Mouse (Mus musculus) gastrocnemius, adult 8-10 months (tissue): ENCODE data around the gene Aak1. TPM values are rescaled to one million over a fixed set of nuclear protein-coding genes. Genes with fewer than 3 reads are reported as not detected.
"Not testable (repeated sequence)": the region's sequence is repeated elsewhere in the genome, so short reads cannot be mapped to it uniquely, and the experiment has no call there.

Experiments used
- DNase-seq, 2 experiments: peaks; one replicate each; pipeline ENCODE4 v3.0.0; 2022; ENCODE audit warnings: low spot score in 2 of 2
- total RNA-seq, 4 experiments: library from RNA; stranded (reverse); gene quantifications; 2 replicates each; pipeline ENCODE4 v1.2.4; 2022

Gene Aak1
- total RNA-seq, 4 experiments from 2014 or later, result 33.1 to 53.8 (median 37.8) TPM

DNA sequence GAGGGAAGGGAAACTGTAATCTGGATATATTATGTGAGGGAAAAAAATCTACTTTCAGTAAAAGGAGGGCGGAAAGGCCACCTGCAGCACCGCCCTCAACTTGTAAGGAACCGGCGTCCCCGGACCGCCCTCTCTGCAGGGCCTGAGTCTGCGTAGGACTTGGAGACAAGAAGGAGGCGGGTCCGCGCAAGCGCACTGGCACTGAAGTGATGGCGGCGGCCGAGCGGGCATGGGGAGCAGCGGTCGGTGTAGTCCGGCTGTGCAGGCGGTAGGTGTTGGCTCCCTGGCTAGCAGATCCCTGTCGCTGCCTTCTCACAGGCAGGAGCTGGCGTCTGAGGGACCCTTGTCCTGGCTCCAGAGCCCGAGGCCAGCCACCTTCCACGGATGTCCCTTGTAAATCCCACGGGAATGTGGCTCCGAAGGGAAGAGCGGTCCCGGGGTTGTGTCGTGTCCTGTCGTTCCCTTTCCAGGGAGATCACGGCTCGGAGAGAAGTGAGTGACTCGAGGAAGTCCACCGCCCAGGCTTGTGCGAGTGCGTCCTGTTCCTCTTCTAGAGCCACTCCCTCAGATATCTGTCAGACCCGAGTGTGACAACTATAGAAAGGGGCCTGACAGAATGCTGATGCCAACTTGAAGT is 160.5 kb downstream of the Aak1 start:
- peak; percentile 88 to 93 for DNase-seq

DNA sequence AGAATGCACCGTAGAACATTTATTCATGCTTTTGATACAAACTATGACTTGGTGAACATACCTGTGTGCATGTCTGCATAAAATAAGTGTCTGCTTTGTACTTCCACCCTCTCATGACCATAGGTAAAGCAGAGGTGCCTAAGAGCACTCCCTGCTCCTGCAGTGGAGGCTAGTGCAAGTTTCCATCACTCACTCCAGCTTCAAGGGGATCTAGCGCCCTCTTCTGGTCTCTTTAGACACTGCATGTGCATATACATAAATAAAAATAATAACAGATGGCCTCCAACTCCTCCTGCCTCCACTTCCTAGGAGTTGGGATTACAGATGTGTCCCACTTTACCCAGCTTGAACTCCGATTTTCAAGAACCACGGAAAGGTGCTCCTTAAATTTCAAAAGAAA is 167.6 kb downstream of the Aak1 start:
- no peak for DNase-seq

DNA sequence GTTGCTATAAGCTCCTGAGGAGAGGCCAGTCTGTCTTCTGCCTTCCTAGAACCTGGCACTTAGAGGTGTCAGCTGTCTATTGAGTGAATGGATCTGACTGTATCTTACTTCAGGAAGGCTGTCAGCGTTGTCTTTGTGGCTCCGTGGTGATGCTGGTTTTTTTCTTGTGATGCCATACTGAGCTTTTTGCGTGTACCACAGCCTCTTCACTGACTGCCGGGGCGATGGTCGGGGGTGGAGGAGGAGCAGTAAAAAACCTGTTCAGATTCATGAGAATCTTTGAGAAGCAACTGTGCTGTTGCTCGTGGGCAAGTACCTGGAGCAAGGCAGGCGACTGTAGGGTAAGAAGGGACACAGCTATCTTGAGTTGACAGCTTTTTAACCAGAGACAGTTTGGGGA is 169.6 kb downstream of the Aak1 start:
- no peak for DNase-seq

DNA sequence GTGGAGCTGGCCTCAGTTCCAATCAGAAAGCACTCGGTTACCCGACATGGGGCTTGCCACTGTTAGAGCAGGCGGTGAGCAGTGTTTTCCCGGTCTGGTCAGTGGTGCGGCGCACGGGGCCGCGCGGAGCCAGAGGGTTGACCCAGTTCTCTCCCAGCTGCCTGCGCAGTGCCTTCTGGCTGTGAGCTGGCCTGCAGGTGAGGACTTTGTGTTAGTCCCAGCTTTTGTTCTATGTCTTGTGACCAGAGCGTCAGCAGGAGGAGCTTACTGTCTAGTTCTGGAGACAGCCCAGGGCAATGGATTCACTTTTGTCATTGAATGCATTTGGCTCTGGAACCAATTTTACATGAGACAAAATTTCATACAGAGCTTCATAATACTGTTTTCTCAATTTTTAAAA is 172.5 kb downstream of the Aak1 start:
- no peak for DNase-seq

DNA sequence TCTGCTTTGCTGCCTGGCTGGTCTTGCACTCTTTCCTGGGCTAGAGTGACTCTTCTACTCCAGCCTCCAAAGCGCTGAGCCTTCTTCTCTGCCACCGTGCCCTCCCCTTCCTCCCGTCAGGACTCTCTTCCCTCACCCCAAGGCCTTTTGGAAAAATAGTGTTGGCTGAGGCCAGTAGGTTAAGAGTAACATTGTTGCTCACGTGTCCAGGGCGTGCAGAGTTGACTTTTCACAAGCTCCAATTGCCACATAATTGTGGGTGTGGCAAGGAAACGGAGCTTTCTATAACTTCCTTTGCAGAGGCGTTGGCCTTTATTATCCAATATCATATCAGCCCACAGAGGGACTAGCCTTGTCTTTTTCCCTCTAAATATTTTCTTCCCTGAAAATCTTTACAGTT is 177.7 kb downstream of the Aak1 start:
- no peak for DNase-seq

DNA sequence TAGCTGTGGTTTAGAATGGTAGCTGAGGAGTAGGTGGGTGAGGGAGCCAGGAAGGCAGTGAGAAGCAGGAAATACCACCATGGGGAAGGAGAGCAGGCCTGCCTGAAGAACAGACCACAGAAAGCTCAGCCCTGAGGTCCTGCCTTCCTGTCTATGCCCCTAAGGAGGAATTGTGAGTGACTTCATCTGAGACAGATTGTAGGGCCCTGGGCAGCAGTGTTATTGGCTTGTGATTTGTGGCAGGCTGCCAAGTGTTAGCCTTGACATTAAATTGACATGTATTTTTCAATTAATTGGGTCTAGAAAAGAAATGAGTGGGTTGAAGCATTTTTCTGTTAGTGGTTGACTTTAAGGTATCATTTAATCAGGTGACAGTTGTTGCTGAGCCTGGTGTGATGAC is 179.6 kb downstream of the Aak1 start:
- DNase-seq, result no peak

DNA sequence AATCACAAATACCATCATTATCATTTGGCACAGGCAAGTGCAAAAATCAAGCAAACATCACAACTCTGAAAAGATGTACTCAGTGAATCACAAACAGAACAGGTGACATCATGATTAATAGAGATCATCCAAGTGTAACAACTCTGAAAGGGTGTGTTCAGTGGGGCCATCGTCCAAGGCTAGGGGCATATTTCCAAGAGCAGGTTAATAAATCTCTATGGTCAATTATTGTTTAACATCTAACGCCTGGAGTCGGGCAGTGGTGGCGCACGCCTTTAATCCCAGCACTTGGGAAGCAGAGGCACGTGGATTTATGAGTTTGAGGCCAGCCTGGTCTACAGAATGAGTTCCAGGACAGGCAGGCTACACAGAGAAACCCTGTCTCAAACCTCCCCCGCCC is 182.0 kb downstream of the Aak1 start:
- DNase-seq, result not testable (repeated sequence)

DNA sequence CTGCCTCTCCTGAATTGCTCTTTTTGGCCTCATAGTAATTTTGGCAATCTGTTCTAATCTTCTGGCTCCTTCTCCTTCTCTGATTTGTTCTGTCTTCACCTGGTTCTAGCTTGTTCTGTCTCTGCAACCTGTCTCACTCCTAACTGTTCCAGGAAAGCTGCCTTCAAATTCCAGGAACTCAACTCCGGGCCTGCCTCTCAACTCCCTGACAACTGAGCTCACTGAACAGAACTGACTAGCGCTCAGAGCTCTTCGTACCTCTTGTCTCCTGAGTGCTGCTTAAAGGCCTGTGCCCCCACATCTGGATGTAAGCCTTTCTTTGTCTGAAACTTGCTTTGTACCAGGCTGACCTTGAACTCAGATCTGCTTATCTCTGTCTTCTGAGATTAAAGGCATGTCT is 183.1 kb downstream of the Aak1 start:
- DNase-seq, result no peak

DNA sequence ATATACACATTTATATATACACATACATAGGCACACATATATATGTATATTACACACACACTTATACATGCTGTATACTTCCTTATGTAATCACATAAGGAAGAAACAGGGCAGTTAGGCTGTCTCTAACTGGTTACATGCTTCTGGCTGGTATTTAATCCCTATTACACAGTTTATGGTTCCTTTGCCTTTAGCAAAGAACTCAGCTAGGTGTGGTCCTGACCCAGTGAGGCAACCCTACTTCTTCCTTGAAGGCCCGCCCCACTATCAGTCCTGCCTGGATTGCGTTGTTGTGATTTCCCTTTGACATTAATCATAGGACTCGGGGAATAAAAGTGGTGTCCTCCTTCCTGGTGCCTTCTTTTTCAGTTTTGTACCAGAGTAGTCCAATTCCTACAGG is 185.1 kb downstream of the Aak1 start:
- DNase-seq, result no peak

DNA sequence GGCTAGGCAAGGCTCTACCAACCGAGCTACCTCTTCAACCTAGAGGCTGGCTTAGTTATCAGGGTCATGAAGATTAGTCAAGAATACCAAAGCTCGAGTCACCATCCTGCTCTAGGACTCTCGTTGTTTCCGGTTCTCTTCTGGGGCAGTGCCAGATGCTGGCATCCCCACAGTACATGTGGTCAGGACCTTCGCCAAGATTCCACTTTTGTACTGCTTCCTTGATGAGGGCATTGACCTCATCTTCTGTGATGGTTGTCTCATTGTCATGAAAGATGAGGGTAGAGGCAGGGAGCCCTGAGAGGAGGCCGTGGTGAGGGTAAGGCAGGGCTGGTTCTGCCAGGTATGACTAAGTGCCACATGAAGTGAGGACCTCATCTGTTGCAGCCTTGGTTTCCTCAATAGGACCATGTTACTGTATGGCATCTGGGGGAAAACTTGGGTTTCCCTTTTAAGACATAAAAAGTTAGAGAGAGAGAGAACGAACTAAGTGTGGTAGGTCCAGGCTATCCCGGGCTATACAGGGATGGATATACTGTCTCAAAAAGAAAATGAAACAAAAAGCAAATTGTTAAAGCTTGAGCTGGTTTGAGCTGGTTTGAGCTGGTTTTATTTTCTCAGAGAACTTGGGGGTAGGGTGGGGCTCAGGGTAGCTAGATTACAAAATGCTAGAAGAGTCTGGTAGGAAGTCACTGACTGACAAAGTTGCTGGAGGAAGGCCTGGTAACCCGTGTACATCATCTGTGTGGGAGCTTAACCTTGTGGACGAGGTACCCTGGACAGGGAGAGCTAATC is 188.7 kb downstream of the Aak1 start:
- no peak for DNase-seq

DNA sequence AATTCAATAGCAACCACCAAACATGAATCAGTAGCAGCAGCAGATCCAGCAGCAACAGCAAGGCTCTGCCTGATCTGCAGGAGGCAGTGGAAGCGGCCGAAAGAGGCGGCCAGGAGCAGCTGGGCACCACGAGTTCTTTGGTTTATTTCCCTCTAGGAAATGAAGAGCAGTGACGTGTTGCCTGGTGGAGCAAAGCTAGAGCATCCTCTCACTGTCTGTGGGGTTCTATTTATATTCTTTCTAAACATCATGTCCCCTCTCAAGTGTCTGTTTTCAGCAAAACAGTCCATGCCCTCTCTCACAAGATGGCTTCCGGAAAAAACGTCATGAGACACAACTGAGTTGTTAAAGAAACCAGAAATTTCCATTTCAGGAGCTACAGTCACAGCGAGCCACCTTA is 189.8 kb downstream of the Aak1 start:
- DNase-seq, result no peak

DNA sequence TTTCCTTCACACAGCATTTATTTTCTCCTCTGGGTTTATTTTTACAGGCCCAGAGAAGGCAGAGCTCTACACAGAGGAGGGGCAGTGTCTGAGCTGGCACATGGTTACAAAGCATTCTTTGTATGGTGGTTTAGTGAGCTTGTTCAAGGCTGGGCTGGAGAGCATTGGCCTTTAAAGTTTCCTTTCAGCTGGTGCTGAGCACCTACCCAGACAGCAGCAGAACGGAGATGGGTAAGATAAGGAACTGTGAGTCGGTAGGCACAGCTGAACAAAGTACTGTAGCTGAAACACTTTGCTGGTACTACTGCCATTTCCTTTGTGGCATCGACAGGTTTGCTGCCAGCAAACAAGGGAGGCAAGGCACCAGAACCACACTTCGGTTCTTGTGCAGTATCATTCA is 191.7 kb downstream of the Aak1 start:
- DNase-seq, result no peak

DNA sequence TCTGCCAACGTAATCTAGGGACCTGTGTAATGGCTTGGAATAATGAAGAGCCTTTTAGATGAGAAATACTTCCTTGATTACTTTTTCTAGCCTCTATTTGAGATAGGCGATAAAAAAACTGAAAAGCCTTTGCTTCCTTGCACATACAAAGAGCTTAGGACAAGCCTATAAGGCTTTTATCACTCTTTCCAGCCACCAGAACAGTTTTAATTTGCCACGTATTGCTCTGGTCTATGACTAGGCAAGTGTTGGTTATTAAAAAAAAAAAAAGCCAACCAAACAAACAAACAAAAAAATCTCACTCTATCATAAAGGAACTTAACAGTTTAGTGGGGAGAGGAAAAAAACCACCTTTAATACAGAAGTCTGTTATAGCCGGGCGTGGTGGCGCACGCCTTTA is 192.1 kb downstream of the Aak1 start:
- no peak for DNase-seq

DNA sequence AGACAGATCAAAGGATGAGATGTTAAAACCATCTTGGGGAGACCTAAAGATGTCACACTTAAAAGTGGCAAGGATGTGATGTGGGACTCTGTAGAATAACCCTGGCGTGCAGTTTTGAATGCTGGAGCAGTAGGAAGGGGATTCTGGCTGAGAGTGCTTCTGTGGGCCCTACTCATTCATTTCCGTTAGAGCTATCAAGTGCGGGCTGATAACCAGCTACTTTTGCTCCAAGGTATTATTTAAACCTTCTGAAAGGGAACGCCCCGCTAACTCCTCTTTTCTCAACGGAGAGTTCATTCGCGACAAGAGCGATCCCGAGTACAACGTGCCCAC is 192.7 kb downstream of the Aak1 start:
- no peak for DNase-seq

DNA sequence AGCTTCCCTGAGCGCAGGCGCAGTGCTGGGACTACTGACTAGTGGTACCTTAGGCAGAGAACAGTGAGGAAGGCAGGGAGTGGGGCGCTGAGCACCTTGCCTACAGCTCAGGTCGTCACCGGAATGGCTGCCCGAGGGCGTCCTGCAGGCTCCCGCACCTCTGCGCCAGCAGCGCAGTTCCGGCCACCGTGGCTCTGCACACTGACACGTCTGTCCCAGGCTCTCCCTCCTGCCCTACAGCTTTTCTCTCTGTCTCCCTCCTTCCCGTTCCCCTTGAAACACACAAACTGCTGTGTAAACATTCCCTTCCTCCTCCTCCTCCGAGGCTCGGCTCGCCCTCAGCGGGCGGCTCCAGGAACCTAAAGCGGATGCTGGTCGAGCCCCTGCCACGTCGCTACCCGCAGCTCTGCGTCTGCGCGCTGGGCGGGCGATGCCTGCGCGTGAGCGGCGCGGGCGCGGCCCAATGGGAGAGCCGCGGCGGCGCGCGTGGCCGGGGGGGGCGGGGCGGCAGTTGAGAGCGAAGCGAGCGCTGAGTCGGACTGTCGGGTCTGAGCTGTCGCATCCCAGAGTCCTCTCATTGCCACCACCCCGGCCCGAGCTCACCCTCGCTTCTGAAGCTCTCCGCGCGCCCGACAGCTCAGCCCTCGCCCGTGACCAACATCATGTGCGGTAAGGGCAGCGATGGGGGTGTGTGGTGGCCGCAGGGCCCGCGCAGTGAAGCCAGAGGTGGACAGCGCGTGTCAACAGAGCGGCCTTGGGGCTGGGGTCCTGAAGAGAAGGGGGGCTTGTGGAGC is 193.2 kb downstream of the Aak1 start, which contains the start of gene Gfpt1:
Gene Gfpt1 (plus strand): TSS at position 510 of the 794 bp plus-strand sequence.
- DNase-seq, result peak; percentile 90 to 94

DNA sequence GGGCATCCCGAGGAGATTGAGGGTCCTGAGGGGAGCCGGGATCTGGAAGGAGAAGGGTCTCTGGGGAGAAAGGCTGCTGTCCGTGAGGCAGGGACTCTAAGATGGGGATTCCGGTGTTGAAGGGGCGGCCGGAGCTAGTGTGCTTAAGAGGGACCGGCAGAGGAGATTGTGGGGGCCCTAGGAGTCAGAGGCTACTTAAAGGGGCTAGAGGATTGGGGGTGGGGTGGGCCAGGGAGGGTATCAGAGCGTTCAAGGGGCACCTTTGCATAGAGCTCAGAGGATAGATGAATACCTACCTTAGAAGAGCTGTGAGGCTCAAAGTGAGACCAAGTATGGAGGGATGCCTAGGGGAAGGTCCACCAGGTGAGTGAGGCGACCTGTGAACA is 193.8 kb downstream of the Aak1 start:
- DNase-seq, result no peak

DNA sequence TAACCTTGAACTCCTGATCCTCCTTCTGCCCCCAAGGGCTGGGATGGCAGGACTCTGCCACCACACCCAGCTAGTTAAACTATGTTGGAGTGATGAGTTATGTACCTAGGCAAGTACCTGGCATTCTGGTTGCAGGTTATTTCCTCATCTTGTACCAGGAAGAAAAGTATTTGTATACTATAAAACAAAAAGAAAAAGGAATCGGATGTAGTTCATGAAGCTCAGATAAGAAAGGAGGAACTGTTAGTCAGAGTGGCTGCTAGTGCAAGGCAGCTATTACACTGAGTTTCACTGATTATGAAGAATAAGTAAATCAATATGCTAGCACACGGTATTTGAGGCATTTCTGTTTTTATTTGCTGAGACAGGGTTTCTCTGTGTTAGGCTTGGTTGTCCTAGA is 195.6 kb downstream of the Aak1 start:
- no peak for DNase-seq

DNA sequence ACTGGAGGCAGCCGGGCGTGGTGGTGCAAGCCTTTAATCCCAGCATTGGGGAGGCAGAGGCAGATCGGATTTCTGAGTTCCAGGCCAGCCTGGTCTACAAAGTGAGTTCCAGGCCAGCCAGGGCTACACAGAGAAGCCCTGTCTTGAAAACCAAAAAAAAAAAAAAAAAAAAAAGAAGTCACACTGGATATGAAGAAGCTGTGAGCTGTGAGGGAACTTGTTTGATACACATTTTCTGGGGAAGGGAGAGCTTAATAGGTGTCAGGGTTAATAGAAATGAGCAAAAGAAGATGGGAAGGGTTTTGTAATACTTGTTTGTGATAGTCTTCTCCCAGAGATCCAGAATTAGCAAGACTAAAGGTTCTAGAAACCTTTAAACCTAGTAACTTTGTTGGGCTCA is 196.2 kb downstream of the Aak1 start:
- no peak for DNase-seq

DNA sequence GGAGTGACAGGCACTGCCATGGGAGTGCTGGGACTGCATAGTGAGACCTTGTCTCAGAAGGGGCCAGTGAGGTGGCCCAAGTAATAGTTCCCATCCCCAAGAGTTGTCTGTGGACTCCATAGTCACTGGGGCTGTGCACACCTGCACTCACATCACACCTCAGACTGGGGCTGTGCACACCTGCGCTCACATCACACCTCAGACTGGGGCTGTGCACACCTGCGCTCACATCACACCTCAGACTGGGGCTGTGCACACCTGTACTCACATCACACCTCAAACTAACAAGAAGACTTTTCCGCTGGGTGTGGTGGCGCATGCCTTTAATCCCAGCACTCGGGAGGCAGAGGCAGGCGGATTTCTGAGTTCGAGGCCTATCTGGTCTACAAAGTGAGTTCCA is 199.4 kb downstream of the Aak1 start:
- DNase-seq, result not testable (repeated sequence)

DNA sequence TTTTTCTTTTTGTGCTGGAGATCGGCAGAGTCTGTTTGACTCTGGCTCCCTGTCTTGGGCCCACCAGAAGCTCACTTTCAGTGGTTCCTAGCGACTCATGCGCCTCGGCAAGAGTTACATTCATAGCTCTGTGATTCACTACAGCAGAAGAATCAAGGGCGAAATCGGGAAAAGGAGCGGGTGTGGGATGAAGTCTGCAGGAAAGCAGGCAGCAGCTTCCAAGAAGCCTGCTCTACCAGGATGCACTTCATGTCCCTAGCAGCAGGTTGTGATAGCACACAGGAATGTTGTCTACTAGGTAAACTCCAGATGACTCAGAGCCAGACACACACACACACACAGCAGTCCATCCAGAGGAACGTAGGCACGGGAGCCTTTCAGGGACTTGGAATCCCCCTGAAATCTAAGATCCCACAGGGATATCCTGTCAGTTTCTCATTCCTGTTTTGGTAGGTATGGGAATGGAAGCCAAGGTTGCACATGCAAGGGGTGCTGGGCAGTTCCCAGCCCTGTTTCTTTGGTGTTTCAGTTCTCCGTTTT is 202.6 kb downstream of the Aak1 start:
- no peak for DNase-seq
